Mouse (Mus musculus) right cerebral cortex, postnatal 14 days (tissue): ENCODE data around the gene S1pr4.

Experiments
- DNase-seq: peaks from one replicate; pipeline ENCODE4 v3.0.0; 2022

Gene S1pr4

DNA sequence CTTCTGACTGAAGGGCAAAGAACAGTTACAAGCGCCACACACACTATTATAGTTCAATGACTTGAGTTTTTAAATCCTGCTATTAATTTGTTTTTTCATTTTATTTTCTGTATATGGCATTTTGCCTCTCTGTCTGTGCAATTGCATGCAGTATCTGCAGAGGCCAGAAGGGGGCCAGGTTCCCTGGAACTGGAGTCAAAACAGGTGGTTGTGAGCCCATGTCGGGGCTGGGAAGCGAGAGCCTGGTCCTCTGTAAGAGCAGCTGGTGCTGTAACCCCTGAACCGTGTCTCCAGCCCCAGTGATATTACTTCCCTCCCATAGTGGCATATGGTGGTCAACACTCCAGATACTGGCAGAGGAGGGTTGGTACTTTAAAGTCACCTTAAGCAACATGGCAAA lies 18.6 kb upstream of the S1pr4 start:
- peak; percentile 76 for DNase-seq

DNA sequence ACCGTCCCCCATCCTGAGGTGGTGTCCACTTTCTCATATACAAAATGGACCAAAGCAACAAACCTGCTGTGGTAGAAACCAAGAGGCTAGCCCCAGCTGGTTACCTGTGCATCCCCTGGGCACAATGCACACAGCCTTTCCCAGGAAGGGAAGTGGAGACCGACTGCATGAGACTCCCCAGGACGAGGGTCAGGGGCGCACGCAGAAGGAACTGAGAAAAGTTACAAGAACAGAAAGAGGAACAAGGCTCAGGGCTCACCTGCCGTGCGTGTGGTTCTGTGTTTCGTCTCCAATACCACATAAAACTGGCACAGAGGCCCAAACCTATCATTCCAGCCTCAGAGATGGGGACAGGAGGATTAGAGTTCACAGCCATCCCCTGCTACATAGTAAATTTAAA lies 17.3 kb upstream of the S1pr4 start:
- DNase-seq, result no peak

DNA sequence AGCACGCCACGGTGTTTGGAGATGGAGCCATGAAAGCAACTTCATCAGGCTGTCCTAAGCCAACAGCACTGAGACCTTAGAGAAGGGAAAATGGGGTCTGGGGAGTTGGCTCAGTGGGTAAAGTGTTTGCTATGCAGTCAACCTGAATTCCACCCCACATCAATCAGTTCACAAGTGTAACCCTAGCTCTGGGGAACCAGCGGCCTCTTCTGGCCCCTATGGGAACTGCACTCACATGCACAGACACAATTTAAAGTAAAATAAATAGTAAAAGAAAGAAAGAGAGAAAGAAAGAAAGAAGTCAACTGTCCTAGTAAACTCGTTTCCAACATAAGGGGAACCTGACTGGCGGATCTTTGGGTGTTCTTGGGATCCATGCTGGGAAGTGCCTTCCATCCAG lies 13.9 kb upstream of the S1pr4 start:
- DNase-seq, result no peak

DNA sequence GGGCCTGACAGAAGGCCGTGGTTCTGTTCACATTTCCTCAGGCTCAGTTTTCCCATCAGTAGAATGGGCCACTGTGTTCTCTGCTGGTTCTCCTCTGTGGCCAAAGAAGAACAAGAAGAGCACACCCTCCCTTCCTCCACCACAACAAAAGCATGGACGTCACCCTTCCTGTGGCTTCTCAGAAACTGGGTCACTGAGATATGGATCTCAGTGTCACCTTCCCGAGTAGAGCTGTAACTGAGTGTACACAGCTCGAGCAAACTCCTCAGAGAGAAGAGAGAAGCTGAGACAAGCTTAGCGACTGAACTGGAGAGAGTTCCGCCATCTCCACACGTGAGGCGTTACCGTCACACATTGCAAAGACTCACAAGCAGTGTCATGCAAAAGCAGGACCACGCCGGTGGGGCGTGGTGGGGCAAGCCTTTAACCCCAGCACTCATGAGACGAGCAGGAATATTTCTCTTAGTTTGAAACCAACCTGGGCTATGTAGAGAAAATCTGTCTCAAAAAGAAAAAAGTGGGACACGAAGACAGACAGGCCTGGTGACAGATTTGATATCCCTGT lies 10.4 kb upstream of the S1pr4 start:
- DNase-seq, result no peak

DNA sequence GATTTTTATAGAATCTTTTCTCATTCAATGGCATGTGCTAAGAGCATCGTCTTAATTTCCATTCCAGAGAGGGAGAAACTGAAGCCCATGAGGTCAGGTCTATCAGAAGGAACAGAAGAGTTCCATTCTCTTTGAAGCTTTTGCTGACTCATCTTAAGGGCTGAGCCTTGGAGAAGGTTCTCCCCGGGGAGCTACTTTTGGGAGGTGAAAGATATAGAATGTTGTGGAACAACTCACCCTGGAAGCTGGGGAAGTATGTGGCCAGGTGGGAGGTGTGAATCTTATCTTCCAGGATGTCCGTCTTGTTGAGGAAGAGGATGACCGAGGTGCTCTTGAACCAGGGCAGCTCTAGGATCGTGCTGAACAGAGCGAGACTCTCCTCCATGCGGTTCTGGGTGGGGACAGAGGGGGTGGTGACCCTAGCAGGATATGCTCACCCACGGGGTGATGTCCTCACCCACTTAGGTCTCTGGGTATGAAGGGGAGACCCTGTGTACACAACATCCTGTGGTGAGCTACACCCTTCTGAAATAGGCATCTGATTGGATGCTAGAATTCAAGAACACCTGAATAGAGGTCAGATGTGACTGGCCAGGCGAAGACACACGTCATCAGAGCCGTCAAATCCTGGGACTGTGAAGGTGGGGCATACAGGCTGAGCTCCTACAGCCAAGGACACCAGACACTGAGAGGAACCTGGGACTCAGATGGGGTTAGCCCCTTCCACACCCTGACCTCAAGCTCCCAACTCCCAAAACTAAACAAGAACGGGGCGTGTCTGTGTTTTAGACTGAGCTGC lies 8.0 kb upstream of the S1pr4 start:
- DNase-seq, result no peak

DNA sequence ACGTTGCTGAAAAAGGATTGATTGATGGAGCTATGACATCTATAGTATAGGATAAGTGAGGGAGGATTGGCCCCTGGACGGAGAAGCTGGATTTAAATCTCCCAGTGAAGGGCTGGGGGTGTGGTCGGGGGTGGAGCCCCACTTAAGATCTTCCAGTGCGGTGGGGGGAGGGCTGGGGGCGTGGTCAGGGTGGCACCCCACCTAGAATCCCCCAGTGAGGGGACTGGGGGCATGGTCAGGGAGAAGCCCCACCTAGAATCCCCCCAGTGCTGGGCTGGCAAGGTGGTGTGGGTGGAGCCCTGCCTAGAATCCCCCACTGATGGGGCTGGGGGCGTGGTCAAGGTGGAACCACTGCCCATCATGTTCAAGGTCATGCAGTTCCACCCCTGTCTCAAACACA lies 7.2 kb upstream of the S1pr4 start:
- DNase-seq, result no peak

DNA sequence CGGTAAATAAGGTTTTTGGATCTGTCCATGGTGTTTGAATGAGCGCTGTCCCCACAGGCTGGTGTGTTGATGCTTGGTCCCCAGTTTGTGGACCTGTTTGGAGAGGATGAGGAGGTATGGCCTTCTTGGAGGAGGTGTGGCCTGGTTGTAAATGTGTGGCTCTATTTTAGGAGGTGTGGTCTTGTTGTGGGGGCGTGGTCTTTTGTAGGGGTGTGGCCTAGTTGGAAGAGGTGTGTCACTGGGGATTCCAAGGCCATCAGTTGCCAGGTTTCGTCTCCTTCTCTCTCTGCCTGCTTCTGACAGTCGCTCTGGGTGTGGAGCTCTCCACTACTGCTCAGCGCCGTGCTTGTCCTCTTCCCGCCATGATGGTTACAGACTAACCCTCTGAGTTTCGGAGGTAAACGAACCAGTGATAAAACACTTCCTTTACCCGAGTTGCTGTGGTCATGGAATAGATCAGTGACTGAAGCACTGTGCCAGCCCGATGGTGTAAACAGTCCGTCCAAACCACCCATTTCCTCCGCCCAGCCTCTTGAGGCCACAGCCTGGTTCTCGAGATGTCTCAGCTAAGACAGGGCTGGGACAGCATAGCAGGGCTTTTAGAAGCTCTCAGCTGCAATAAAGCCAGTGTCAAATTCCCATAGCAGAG lies 5.2 kb upstream of the S1pr4 start:
- DNase-seq, result no peak

DNA sequence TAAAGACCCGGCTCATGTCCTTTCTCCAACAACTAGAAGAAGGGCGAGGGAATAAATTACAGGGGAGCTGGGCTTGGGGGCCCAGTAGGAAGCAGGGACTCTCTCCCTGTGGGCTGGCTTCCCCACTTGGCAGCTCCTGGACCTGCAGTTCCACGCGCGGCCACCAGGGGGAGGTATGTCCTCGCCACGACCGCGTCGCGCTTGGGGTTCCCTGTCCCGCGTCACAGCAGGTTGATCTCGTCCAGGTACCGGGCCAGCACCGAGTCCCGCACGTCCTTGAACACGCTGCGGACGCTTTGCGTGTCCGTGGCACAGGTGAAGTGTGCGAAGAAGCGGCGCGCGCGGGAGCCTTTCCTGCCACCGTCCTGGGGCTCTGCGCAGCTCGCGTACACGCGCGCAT lies 2.7 kb upstream of the S1pr4 start:
- DNase-seq, result peak; percentile 90

DNA sequence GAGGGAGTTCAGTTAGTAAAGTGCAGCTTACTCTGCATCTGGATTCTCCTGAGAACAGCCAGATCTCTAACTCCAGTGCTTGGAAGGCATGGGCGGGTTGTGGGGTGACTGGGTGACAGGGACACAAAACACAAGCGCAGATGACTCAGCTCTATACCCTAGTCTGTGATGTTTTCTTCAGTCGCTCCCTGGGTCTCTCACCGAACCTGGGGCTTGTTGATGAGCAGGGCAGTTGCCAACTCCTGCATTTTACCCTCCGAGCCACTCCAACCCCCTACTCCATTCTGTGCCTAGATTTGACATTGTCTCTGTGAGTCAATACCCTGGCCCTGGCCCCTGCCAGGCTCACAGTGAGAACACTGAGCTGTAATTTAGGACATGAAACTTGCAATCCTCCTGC lies 1.9 kb upstream of the S1pr4 start:
- DNase-seq, result no peak

DNA sequence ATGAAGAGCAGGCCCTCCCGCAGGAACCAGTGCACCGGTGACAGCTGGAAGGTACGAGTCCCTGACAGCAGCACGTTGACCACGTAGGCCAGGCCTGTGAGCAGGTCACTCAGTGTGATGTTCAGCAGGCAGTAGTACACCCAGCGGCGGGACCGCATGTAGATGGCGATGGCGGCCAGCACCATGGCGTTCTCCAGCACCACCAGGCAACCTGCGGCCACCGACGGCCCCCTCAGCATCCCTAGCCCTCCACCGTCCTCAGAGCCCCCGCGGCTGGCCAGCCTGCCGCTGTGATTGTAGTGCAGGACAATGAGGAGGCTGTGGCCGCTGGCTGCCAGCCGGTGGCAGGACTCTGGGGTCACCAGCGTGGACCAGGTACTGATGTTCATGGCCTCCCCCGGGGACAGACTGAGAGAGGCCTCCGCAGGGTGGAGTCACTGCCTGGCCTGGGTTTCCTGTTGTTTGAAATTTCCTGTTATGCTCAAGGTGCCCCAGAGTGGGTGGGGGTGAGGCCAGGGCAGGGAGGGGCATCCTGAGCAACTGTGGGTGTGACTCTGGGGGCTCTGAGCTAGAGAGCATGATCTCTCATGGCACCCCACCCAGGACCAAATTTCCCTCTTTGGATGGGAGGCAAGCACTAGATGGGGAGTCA lies 556 bp downstream of the S1pr4 start:
- no peak for DNase-seq

DNA sequence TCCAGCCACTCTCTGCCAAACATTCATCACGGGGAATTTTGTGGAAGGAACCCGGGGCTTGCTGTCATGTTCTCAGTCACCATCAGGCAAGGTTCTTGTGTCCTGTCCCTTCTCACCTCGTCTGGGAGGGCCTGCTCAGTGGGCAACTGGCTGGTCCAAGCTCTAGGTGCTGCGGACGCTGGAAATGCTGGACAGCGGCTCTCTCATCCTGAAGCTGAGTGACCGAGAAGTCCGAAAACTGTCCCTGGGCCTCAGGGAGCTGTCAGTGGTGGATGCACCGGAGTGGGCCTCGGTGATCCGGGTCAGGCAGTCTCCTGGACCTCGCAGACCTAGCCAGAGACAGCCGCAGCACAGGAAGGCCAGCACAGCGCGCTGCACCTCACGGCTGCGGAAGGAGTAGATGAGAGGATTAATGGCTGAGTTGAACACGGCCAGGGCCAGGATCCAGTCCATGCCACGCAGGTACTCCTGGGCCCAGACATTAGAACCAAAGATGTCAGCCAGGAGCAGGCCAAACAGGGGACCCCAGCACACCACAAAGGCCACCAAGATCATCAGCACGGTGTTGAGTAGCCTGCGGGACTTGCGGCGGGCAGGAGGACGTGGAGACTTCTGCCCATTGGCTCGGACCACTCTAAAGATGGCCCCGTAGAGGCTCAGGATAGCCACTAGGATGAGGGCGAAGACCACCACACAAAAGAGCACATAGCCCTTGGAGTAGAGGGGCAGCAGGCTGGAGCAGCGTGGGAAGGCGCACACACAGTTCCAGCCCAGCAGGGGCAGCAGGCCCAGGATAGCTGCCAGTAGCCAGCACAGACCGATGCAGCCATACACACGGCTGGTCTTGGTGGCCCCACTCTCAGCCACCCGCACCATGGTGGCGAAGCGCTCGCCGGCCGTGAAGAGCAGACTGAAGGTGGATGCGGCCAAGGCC lies 1.3 kb downstream of the S1pr4 start:
- DNase-seq, result no peak

DNA sequence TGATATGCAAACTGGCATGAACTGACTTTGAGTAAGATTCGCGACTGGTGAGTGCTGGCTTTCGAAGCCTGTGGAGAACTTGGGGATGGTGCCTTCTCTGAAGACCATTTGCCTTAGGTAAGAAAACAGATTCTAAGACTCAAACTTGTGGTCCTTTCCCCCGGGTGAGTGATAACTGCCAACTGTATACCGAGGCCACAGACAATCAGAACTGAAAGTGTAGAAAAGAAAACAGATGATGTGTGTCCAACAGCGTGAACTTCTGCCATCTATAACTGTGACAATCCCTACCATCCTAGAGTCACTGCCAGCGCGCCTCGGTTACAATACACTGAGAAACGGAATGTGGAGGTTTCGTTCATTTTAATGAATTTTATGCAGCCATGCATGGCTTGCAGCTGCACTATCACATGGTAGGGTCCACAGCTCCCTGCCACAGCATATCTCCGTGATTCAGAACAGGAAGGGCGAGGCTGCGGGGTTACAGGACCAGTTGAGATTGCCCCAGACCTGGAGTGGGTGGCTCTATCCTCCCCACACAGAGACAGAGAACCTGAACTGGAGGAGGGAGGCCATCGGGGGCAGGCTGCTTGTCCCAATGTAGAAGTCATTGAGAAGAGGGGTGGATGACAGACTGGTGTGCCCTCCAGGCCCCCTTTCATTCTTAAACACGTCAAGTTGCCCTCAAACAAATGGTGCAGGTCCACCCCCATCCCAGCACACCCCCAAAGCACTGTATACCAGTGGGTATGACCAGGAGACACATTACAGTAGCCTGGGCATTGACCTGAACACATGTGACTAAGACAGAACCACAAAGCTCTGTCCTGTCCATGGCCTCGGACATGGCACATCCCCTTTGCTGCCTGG lies 2.3 kb downstream of the S1pr4 start:
- no peak for DNase-seq

DNA sequence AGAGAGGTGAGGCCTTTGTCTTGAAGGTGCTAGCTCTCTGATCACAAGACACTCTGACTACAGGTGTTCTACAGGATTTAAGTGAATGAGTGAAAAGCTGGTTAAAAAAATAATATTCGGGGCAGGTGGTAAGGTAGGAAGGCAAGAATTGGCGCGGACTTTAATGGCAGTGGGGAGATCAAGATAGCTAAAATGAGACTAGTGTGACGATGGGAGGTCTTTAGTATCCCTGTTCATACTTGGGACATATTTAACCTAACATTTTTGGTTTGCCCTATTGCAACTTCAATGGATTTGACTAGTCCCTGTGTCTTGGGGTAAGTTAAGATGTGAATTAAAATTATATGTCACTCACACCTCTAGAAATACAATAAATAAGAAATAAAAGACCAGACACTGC lies 3.0 kb downstream of the S1pr4 start:
- no peak for DNase-seq

DNA sequence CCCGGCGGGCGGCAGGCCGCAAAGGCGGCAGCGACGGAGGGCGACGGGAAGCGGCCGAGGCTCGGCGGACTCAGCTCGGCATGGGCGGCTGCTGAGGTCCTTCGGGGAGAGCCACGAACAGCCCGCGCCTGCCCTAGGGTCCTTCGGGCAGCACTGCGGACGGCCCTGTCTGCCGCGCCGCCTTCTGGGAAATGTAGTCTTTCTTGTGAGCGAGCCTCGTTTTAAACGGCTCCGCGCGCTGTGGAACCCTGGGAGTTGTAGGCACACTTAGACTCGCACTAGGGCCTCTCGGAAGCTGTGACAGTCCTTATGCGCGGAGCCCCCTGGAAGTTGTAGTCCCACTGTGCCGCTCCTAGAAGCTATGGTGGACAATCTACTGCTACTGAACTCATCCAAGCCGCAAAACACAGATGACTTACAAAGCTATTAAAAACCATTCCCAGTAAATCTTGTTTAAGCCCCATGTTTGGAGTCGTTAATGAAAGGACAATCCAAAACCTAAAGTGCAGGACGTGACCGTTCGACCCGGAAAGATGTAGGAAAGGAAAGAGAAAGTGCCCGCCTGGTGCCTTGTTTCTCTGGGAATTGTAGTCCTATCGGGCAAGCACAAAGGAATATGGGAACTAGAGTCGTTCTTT lies 3.5 kb downstream of the S1pr4 start, which contains the start of gene Ncln:
Gene Ncln (minus strand): TSS at position 129 of the 638 bp plus-strand sequence.
- peak; percentile 99 for DNase-seq

DNA sequence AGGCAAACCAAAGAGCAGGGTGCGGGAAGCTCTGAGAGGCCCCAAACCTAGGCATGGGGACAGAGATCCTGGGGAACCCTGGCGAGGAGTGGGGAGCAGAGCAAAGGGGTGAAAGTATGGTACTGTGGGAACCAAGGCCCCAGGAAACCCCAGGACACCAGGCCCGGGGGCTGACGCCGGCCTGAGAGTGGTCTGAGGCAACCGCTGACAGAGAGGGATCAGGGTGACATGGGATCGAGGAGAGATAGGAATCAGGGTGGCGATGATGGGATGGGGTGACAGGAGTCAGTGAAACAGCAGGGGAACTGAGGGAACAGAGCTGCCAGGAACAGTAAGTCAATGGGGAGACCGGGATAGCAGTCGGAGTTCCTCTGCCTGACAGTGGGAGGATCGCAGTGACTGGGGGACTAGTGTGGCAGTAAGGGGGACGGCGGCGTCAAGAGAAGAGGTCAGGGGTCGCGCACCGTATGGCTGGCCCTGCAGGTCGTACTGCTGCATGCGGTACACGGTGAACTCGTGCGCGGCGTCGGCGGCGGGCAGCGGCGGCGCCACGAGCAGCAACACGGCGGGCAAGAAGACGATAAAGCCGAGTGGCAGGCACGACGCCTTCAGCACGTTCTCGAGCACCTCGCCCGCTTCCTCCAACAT lies 4.2 kb downstream of the S1pr4 start:
- DNase-seq, result peak; percentile 64

DNA sequence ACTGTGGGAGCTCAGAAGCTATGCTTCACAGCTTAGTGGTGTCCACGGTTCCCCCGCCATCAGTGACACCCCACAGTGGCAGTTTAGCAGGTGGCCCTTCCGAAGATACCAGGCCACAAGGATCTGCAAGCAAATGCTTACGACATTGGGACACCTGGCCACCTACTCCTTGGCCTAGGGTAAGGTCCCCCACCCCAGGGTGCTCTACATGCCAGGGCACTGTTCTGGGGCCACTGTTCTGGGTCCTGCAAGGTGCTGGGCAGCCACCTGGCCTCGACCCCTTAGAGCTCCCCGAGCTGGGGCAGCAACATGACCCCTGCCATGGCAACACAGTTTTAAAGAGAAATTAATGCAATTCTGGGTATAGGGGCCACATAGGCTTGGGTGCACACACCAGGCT lies 4.8 kb downstream of the S1pr4 start:
- no peak for DNase-seq

DNA sequence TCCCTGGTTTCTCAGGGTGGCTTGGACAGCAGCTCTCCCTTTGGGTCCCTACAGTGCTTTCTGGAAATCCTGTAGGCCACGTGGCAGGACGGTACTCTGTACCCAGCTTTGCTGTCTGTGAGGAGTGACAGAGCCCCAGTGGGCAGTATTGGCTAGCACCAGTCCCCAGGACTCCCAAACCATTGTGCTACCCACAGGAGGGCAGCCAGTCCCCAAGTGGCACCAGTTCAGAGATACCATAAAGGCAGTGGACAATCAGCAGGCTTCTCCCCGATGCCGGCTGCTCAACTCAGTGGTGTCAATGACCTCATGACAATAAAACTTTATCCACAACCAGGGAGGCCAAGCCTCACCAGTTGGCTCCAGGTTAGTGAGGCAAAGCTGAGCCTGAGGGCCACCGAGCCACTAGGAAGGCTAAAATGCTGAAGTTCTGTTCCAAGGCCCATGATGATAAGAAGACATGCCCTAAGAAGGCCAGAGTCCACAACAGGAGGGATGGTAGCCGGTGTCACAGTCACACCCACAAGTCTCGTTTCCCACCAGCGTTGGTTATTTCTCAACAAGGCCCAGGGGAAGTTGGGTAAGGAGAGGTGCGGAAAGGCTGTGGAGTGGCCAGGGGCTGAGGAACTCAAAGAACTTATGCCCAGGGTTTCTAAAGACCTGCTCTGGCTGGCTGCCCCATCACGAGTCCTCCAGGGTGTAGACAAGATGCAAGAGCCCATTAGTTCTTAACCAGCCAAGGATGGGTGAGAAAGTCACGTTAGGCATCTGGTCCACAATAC lies 5.5 kb downstream of the S1pr4 start:
- no peak for DNase-seq

DNA sequence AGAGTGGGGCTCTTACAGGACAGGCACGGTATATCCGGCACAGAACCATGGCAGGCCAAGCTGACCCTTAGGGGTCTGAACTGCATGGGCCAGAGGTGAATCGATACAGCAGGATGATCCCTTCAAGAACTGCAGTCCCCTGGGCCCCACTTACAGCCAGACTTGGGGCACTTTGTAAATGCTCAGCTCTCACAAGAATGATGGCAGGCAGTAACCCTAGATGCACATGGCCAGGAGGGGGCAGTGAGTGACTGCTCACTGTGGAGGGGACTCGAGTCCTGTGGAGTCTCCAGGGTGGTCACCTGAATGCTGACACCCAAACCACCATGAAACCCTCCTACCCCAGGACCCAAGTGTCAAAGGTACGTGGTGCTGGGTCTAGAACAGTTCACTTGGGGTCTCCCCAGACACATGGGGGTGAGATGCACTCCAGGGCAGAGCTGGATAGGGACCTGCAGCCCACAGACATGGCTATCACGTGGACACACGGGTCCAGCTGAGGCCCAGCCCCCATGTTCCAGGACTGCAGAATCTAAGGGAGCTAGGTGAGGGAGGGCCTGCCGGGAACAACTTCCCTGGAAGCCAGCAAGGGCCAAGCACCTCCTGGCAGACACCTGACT lies 6.2 kb downstream of the S1pr4 start:
- DNase-seq, result peak; percentile 9

DNA sequence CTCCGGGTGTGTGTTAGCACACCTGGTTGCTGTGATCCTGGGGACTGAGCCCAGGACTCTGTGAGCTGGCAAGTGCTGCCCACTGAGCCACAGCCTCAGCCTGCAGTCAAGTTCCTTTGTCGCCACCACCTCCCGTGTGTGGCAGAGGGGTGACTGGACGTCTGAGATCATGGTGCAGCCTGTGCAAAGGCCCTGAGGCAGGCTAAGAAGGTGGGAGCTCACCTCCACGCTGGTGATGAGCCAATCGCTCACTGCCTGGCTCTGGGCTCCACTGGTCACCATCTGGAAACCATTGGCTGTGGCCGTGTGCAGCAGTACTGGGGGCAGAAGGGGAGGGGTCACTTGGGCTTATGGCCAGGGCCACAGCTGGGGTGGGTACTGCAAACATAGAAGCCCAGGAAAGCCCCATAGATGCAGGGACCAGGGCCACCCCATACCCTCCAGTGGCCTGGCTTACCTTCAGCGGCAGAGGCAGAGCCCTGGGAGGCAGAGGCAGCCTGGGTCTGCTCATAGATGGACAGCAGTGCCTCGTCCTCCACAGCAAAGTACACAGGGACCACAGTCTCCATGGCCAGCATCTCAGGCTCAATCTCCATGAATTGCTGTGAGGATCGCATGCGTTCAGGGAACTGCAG lies 7.2 kb downstream of the S1pr4 start:
- DNase-seq, result peak; percentile 6
